Mouse (Mus musculus): ENCODE data around the gene Vmo1.

The Vmo1 gene

GRCm38 (mm10) chr11:70472716-70473115 lies 41.7 kb downstream of the Vmo1 start:
- DNase-seq (ENCODE audit: low spot score in 2 of 2) = no peak

GRCm38 (mm10) chr11:70469764-70470163 lies 44.7 kb downstream of the Vmo1 start:
- DNase-seq (ENCODE audit: low spot score in 2 of 2) = no peak

- DNase-seq (ENCODE audit: low spot score in 2 of 2) = no peak
These were observed 46.4 kb downstream of the Vmo1 start for GRCm38 (mm10) chr11:70467902-70468619.

DNA sequence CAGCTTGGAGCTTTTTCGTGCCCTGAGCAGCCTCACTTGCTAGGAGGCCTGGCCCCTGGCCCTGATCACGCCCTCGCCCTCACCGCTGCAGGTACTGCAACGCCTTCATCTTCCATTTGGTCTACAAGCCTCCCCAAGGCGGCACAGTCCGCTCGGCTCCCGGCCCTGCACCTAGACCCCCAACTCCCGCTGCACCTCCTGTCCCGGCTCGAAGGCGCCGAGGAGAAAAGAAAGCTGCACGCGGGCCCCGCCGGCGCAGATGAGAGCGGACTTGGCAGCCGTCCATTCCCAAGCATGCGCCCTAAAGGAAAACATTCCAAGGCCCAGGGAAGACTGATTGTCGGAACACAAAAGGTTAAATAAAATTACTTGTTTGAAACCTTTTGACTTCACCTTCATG lies 48.6 kb downstream of the Vmo1 start:
- DNase-seq (ENCODE audit: low spot score in 2 of 2) = no peak

- no peak for DNase-seq (ENCODE audit: low spot score in 2 of 2)
These were observed 49.2 kb downstream of the Vmo1 start for GRCm38 (mm10) chr11:70465211-70465610.

- DNase-seq (ENCODE audit: low spot score in 2 of 2) = no peak
These were observed 50.4 kb downstream of the Vmo1 start for GRCm38 (mm10) chr11:70463970-70464369.

Measured in urinary bladder, postnatal 36 days (tissue).